Mouse (Mus musculus) MEL (cell line): Measurements from ENCODE around the gene Rae1. TPM values are rescaled to one million over a fixed set of nuclear protein-coding genes. Genes with fewer than 3 reads are reported as not detected.

Experiments
- DNase-seq: peaks from one replicate; pipeline ENCODE4 v3.0.0; 2011; ENCODE audit warnings: low read depth, low spot score
- H3K27ac ChIP-seq: 2 replicates; pipeline ENCODE4 v1.5.1; 2012; ENCODE audit warnings: low read depth, mild to moderate bottlenecking, control low read depth, low read length, moderate library complexity; ENCODE audit not compliant: control insufficient read depth
- H3K27me3 ChIP-seq, 2 experiments: fragments of 150-350 bp in 1 of 2; sonication (generic) in 1 of 2; 2 replicates each; pipeline ENCODE4 v1.6.1; 2012; ENCODE audit warnings: low read length in 2 of 2, mild to moderate bottlenecking in 2 of 2, improper control_type of control experiment in 1 of 2, moderate library complexity in 1 of 2; ENCODE audit not compliant: insufficient read depth in 2 of 2, control insufficient read depth in 1 of 2
- H3K36me3 ChIP-seq, 2 experiments: 2 replicates each; pipeline ENCODE4 v1.6.1; 2012 to 2014; ENCODE audit warnings: low read length in 2 of 2, improper control_type of control experiment in 1 of 2, inconsistent platforms in 1 of 2, mild to moderate bottlenecking in 1 of 2; ENCODE audit not compliant: insufficient read depth in 2 of 2, control insufficient read depth in 1 of 2
- H3K4me1 ChIP-seq, 2 experiments: fragments of 150-350 bp in 1 of 2; sonication (generic) in 1 of 2; 2 replicates each; pipeline ENCODE4 v1.6.1; 2012; ENCODE audit warnings: low read length in 2 of 2, improper control_type of control experiment in 1 of 2, mild to moderate bottlenecking in 1 of 2; ENCODE audit not compliant: insufficient read depth in 2 of 2, control insufficient read depth in 1 of 2
- H3K4me3 ChIP-seq, 2 experiments: fragments of 150-350 bp in 1 of 2; sonication (generic) in 1 of 2; 2 replicates each; pipeline ENCODE4 v1.5.1; 2012; ENCODE audit warnings: low read depth in 2 of 2, low read length in 2 of 2, mild to moderate bottlenecking in 2 of 2, moderate library complexity in 2 of 2, control low read depth in 1 of 2, improper control_type of control experiment in 1 of 2; ENCODE audit not compliant: control insufficient read depth in 1 of 2, insufficient read depth in 1 of 2
- H3K79me2 ChIP-seq: 2 replicates; pipeline ENCODE4 v1.6.1; 2012; ENCODE audit warnings: mild to moderate bottlenecking, low read length, moderate library complexity; ENCODE audit not compliant: control insufficient read depth, poor library complexity, insufficient read depth
- H3K9ac ChIP-seq: 2 replicates; pipeline ENCODE4 v1.6.1; 2012; ENCODE audit warnings: low read depth, mild to moderate bottlenecking, control low read depth, low read length, moderate library complexity; ENCODE audit not compliant: control insufficient read depth, poor library complexity, severe bottlenecking
- H3K9me3 ChIP-seq: fragments of 150-350 bp; sonication (generic); replicated peaks from 2 replicates; pipeline ENCODE4 v1.6.1; 2012; ENCODE audit warnings: mild to moderate bottlenecking, low read length, improper control_type of control experiment, moderate library complexity; ENCODE audit not compliant: insufficient read depth
- BHLHE40 ChIP-seq: IDR thresholded peaks from 2 replicates; pipeline ENCODE4 v1.6.1; 2012; ENCODE audit warnings: low read depth, mild to moderate bottlenecking, inconsistent platforms, low read length, improper control_type of control experiment, borderline replicate concordance
- CHD2 ChIP-seq: IDR thresholded peaks from 2 replicates; pipeline ENCODE4 v1.6.1; 2011; ENCODE audit warnings: low read length, improper control_type of control experiment
- CTCF ChIP-seq, 3 experiments: IDR thresholded peaks in 2 of 3; conservative IDR thresholded peaks in 1 of 3; 2 replicates each; pipeline ENCODE4 v1.5.1; 2011 to 2012; ENCODE audit warnings: low read length in 3 of 3, low read depth in 2 of 3, mild to moderate bottlenecking in 2 of 3, improper control_type of control experiment in 1 of 3, inconsistent platforms in 1 of 3, mixed read lengths in 1 of 3, moderate library complexity in 1 of 3; ENCODE audit not compliant: control insufficient read depth in 1 of 3, insufficient read depth in 1 of 3, poor library complexity in 1 of 3, severe bottlenecking in 1 of 3
- E2F4 ChIP-seq: IDR thresholded peaks from 2 replicates; pipeline ENCODE4 v1.6.1; 2011; ENCODE audit warnings: low read depth, low read length, improper control_type of control experiment, borderline replicate concordance
- ELF1 ChIP-seq: IDR thresholded peaks from 2 replicates; pipeline ENCODE4 v1.6.1; 2014; ENCODE audit warnings: low read depth, mild to moderate bottlenecking, inconsistent platforms, low read length, improper control_type of control experiment, moderate library complexity
- GABPA ChIP-seq: IDR thresholded peaks from 2 replicates; pipeline ENCODE4 v1.6.1; 2012; ENCODE audit warnings: low read depth, mild to moderate bottlenecking, inconsistent platforms, low read length, improper control_type of control experiment, moderate library complexity
- HCFC1 ChIP-seq: IDR thresholded peaks from 2 replicates; pipeline ENCODE4 v1.6.1; 2012; ENCODE audit warnings: low read depth, mild to moderate bottlenecking, inconsistent platforms, low read length, improper control_type of control experiment, moderate library complexity
- JUND ChIP-seq: IDR thresholded peaks from 2 replicates; pipeline ENCODE4 v1.6.1; 2011; ENCODE audit warnings: low read depth, mild to moderate bottlenecking, improper control_type of control experiment, low read length
- KAT2A ChIP-seq: conservative IDR thresholded peaks from 2 replicates; pipeline ENCODE4 v1.6.1; 2012; ENCODE audit warnings: low read depth, low read length, improper control_type of control experiment, inconsistent platforms
- MAZ ChIP-seq: IDR thresholded peaks from 2 replicates; pipeline ENCODE4 v1.6.1; 2012; ENCODE audit warnings: low read depth, mild to moderate bottlenecking, inconsistent platforms, low read length, improper control_type of control experiment
- MEF2A ChIP-seq: IDR thresholded peaks from 2 replicates; pipeline ENCODE4 v1.6.1; 2014; ENCODE audit warnings: low read depth, mild to moderate bottlenecking, inconsistent platforms, low read length, improper control_type of control experiment; ENCODE audit not compliant: poor library complexity, insufficient replicate concordance, severe bottlenecking; ENCODE audit errors: extremely low read depth
- MXI1 ChIP-seq: IDR thresholded peaks from 2 replicates; pipeline ENCODE4 v1.6.1; 2011; ENCODE audit warnings: mild to moderate bottlenecking, low read depth, low read length, improper control_type of control experiment
- MYC ChIP-seq: IDR thresholded peaks from 2 replicates; pipeline ENCODE4 v1.6.1; 2011; ENCODE audit warnings: low read depth, mild to moderate bottlenecking, low read length, improper control_type of control experiment, moderate library complexity
- NELFE ChIP-seq: IDR thresholded peaks from 2 replicates; pipeline ENCODE4 v1.6.1; 2011; ENCODE audit warnings: low read depth, low read length, improper control_type of control experiment
- POLR2A ChIP-seq, 2 experiments: IDR thresholded peaks; 2 replicates each; pipeline ENCODE4 v1.6.1; 2011 to 2012; ENCODE audit warnings: low read length in 2 of 2, mild to moderate bottlenecking in 2 of 2, control low read depth in 1 of 2, improper control_type of control experiment in 1 of 2, low read depth in 1 of 2, moderate library complexity in 1 of 2; ENCODE audit not compliant: control insufficient read depth in 1 of 2, insufficient read depth in 1 of 2, poor library complexity in 1 of 2
- POLR2AphosphoS2 ChIP-seq: IDR thresholded peaks from 2 replicates; pipeline ENCODE4 v1.6.1; 2011; ENCODE audit warnings: low read length, improper control_type of control experiment
- POLR2AphosphoS5 ChIP-seq: IDR thresholded peaks from 2 replicates; pipeline ENCODE4 v1.6.1; 2012; ENCODE audit warnings: low read depth, borderline replicate concordance, mild to moderate bottlenecking, inconsistent platforms, low read length, moderate library complexity, mixed read lengths
- RAD21 ChIP-seq: IDR thresholded peaks from 2 replicates; pipeline ENCODE4 v1.6.1; 2011; ENCODE audit warnings: mild to moderate bottlenecking, low read depth, low read length, improper control_type of control experiment
- SIN3A ChIP-seq: IDR thresholded peaks from 2 replicates; pipeline ENCODE4 v1.6.1; 2012; ENCODE audit warnings: low read length, improper control_type of control experiment, inconsistent platforms
- TBP ChIP-seq: IDR thresholded peaks from 2 replicates; pipeline ENCODE4 v1.8.0; 2011; ENCODE audit warnings: low read depth, low read length, improper control_type of control experiment
- UBTF ChIP-seq: IDR thresholded peaks from 2 replicates; pipeline ENCODE4 v1.6.1; 2012; ENCODE audit warnings: low read depth, mild to moderate bottlenecking, inconsistent platforms, low read length, improper control_type of control experiment, moderate library complexity, borderline replicate concordance; ENCODE audit not compliant: insufficient read depth
- ZC3H11A ChIP-seq: IDR thresholded peaks from 2 replicates; pipeline ENCODE4 v1.6.1; 2012; ENCODE audit warnings: low read depth, mild to moderate bottlenecking, inconsistent platforms, low read length, improper control_type of control experiment
- ZMIZ1 ChIP-seq: IDR thresholded peaks from 2 replicates; pipeline ENCODE4 v1.6.1; 2012; ENCODE audit warnings: low read depth, mild to moderate bottlenecking, inconsistent platforms, low read length, improper control_type of control experiment, moderate library complexity
- ZNF384 ChIP-seq: IDR thresholded peaks from 2 replicates; pipeline ENCODE4 v1.6.1; 2012; ENCODE audit warnings: low read depth, mild to moderate bottlenecking, inconsistent platforms, low read length, improper control_type of control experiment
- polyA plus RNA-seq, 2 experiments: library from polyadenylated mRNA; stranded (reverse) in 1 of 2; unstranded in 1 of 2; fragments of >175 nt in 1 of 2; fragments of >200 nt in 1 of 2; gene quantifications; 2 replicates each; pipeline versions ENCODE4 v1.2.1 to v1.2.4; 2012; ENCODE audit warnings: low replicate concordance in 2 of 2, low read depth in 1 of 2; ENCODE audit not compliant: insufficient read length in 2 of 2, insufficient read depth in 1 of 2, missing spikeins in 1 of 2
- total RNA-seq: library from RNA; depleted of rRNA; stranded (reverse); fragments of 300-350 nt; gene quantifications from 2 replicates; pipeline ENCODE4 v1.2.3, GENCODE M21; 2012

The Rae1 gene
- total and polyA plus RNA-seq, 3 experiments = 156 to 172 TPM; not detected in 1

DNA sequence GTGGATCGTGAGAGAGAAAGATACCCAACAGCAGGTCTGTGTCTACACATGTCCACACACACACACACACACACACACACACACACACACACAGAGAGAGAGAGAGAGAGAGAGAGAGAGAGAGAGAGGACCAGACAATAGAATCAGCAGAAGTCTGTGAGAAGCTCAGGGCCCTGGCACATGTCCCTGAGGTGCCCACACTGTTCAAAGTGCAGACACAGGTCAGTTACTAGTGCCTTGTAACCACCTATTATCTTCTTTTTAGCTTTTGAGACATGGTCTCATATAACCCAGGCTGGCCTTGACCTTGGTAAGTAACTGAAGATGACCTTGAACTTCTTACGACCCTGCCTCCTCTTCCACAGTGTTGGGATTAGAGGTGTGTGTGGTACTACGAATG is 49.3 kb downstream of the Rae1 start:
- TF ChIP-seq CHD2 = no peak
- TF ChIP-seq POLR2A (IDR thresholded peaks at IDR 0.05; ENCODE audit: control insufficient read depth in 1 of 2, insufficient read depth in 1 of 2, low read depth in 1 of 2, low read length in 2 of 2, poor library complexity in 1 of 2) = no peak
- TF ChIP-seq RAD21 = no peak
- no peak for TF ChIP-seq SIN3A
- TF ChIP-seq ZMIZ1 = no peak
- TF ChIP-seq POLR2AphosphoS5 = no peak
- no peak for TF ChIP-seq HCFC1
- no peak for TF ChIP-seq MXI1
- no peak for TF ChIP-seq MAZ
- TF ChIP-seq MEF2A = no peak
- TF ChIP-seq BHLHE40 = no peak
- TF ChIP-seq ELF1 = no peak
- no peak for TF ChIP-seq CTCF (IDR thresholded peaks at IDR 0.05 in 2 of 3, conservative IDR thresholded peaks at IDR 0.05 in 1 of 3; ENCODE audit: control insufficient read depth in 1 of 3, insufficient read depth in 1 of 3, low read depth in 2 of 3, low read length in 3 of 3, poor library complexity in 1 of 3, severe bottlenecking in 1 of 3)
- no peak for TF ChIP-seq E2F4
- no peak for TF ChIP-seq POLR2AphosphoS2
- TF ChIP-seq, all 39 proteins: peak for 0
- peaks cover 3 to 16% of the 10 kb centered on the region in 2 experiments; a peak in 3 of 4 replicates for H3K4me1 ChIP-seq

DNA sequence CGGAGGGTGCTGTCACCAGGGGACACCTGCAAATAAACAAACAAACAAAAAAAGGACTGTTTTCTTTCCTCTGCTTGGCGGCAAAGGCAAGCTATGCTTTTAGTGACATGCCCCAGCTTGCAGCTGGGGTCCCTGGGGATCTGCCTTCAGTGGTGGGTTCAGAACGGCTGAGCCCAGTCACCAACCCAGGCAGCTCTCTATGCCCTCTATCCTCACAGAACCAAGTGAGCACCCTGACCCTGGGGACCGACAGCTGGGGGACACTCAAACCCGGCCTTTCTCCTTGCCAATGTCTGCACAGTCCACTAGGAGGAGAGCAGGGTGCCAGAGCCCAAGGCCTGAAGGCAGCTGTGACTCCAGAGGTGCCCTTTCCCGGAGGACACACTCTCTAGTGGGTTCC is 49.9 kb downstream of the Rae1 start:
- Histone ChIP-seq H3K27ac (no peak overlapping the region), H3K4me3 (no peak overlapping the region), H3K9me3 (no peaks in the 10 kb centered on the region), H3K36me3 (peaks cover 0 to 10% of the 10 kb centered on the region in 2 experiments; a peak in 2 of 4 replicates), H3K9ac (no peak overlapping the region), H3K79me2 (no peaks in the 10 kb centered on the region), H3K4me1 (peaks cover 3 to 16% of the 10 kb centered on the region in 2 experiments; a peak in 3 of 4 replicates), H3K27me3 (no peaks in the 10 kb centered on the region)
- DNase-seq = no peak
- TF ChIP-seq UBTF (no peak), POLR2A (IDR thresholded peaks at IDR 0.05; ENCODE audit: control insufficient read depth in 1 of 2, insufficient read depth in 1 of 2, low read depth in 1 of 2, low read length in 2 of 2, poor library complexity in 1 of 2) (no peak), ZC3H11A (no peak), KAT2A (no peak), MYC (no peak), MAZ (no peak), SIN3A (no peak), GABPA (no peak), TBP (no peak), ELF1 (no peak), ZMIZ1 (no peak), ZNF384 (no peak), POLR2AphosphoS5 (no peak), JUND (no peak), CTCF (IDR thresholded peaks at IDR 0.05 in 2 of 3, conservative IDR thresholded peaks at IDR 0.05 in 1 of 3; ENCODE audit: control insufficient read depth in 1 of 3, insufficient read depth in 1 of 3, low read depth in 2 of 3, low read length in 3 of 3, poor library complexity in 1 of 3, severe bottlenecking in 1 of 3) (no peak), BHLHE40 (no peak), NELFE (no peak)

More for the DNA sequence above, 49.3 kb downstream of the Rae1 start:
- DNase-seq = no peak
- Histone ChIP-seq H3K79me2 (no peaks in the 10 kb centered on the region), H3K4me3 (no peak overlapping the region), H3K27me3 (no peaks in the 10 kb centered on the region), H3K36me3 (peaks cover 0 to 10% of the 10 kb centered on the region in 2 experiments; a peak in 2 of 4 replicates), H3K9me3 (no peaks in the 10 kb centered on the region), H3K9ac (no peak overlapping the region), H3K27ac (no peak overlapping the region)
